Mouse (Mus musculus) embryonic facial prominence, embryonic 14.5 days (tissue): ENCODE measurements around the gene Gas2l1. TPM values are rescaled to one million over a fixed set of nuclear protein-coding genes. Genes with fewer than 3 reads are reported as not detected.

ENCODE experiments used
- ATAC-seq: fragments of 200-750 bp; cut with Nextera tagmentation; 2 replicates; pipeline ENCODE4 v1.8.0; 2017; ENCODE audit warnings: low read depth, moderate number of reproducible peaks, moderate TSS enrichment
- DNase-seq: peaks from one replicate; pipeline ENCODE4 v3.0.0-alpha.2; 2015; ENCODE audit warnings: low spot score
- H3K27ac ChIP-seq: fragments of 300-500 bp; sonication (generic); replicated peaks from 2 replicates; pipeline ENCODE4 v1.5.1; 2014; ENCODE audit warnings: low read depth, mild to moderate bottlenecking, low read length, moderate library complexity
- H3K27me3 ChIP-seq: fragments of 300-500 bp; sonication (generic); replicated peaks from 2 replicates; pipeline ENCODE4 v1.6.1; 2014; ENCODE audit warnings: low read length; ENCODE audit not compliant: control insufficient read depth, insufficient read depth
- H3K36me3 ChIP-seq: fragments of 300-500 bp; sonication (generic); 2 replicates; pipeline ENCODE4 v1.6.1; 2014; ENCODE audit warnings: low read length, mixed read lengths; ENCODE audit not compliant: control insufficient read depth, insufficient read depth
- H3K4me1 ChIP-seq: fragments of 300-500 bp; sonication (generic); 2 replicates; pipeline ENCODE4 v1.6.1; 2014; ENCODE audit warnings: antibody characterized with exemption, low read length; ENCODE audit not compliant: control insufficient read depth, insufficient read depth
- H3K4me2 ChIP-seq: fragments of 300-500 bp; sonication (generic); 2 replicates; pipeline ENCODE4 v1.6.1; 2014; ENCODE audit warnings: low read depth, mild to moderate bottlenecking, low read length, moderate library complexity, mixed read lengths
- H3K4me3 ChIP-seq: fragments of 300-500 bp; sonication (generic); 2 replicates; pipeline ENCODE4 v1.5.1; 2014; ENCODE audit warnings: low read depth, mild to moderate bottlenecking, low read length
- H3K9ac ChIP-seq: fragments of 300-500 bp; sonication (generic); 2 replicates; pipeline ENCODE4 v1.6.1; 2014; ENCODE audit warnings: low read depth, mild to moderate bottlenecking, low read length, moderate library complexity, mixed read lengths
- H3K9me3 ChIP-seq: fragments of 300-500 bp; sonication (generic); 2 replicates; pipeline ENCODE4 v1.6.1; 2016; ENCODE audit warnings: low read length; ENCODE audit not compliant: control insufficient read depth
- WGBS: fragments of 180-500 bp; shearing (Covaris S2); extraction: QIAGEN DNeasy Blood & Tissue Kit; methylation state at CpG from one replicate; pipeline ENCODE4 v1.1.7; 2014; 5-methylcytosine and 5-hydroxymethylcytosine counted together
- polyA plus RNA-seq: library from polyadenylated mRNA; unstranded; fragments of >200 nt; fragmentation: Nextera tagmentation; extraction: Ambion mirVana; gene quantifications from 2 replicates; pipeline ENCODE4 v1.2.1, GENCODE M21; 2014

Gene Gas2l1
- 33.8 and 38.1 TPM in 2 replicates for polyA plus RNA-seq

DNA sequence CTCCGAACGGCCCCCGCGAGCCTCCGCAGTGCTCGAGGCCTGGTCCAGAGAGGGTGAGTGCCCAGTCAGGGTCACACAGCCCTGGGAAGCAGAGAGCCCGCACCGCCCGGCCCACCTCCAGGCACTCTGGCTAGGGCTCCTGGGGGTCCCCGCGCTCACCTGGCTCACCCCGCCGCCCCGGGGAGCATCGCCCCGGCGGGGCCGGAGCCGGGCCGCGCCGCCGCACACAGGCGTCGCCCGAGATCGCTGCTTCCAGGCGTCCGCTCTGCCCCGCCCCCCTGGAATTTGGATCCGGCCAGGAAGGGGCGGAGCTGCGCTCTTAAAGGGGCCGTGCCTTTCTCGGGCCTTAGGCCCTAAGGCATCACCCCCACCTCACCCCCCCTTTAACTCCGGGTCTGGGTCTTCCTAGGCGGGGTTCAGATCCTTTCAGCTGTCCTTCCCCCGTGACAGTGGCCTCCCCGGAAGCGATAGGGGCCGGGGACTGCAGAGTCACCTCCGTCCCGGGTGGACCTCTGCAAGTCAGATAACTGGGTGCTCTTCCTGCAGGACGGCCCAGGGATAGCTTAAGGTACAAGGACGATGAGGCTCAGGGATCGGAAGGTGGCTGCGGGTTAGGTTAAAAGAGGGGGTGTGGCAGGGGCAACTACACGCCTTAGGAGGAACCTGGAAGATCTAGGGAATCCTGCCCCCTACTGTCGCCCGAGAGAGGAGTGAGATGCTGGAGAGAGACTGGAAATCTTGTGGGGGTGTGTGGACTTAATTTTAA, at the start of gene Gas2l1:
TSS of gene Gas2l1 (minus strand) at position 272 of the 766 bp plus-strand sequence.
- Histone ChIP-seq H3K9ac (peak within 1 kb of the TSS; percentile 78), H3K9me3 (no peaks in the 10 kb centered on the region), H3K36me3 (peaks cover 34% of the 10 kb centered on the region), H3K27ac (peak within 1 kb of the TSS; percentile 54), H3K27me3 (peaks cover 38% of the 10 kb centered on the region), H3K4me1 (peaks cover 21% of the 10 kb centered on the region), H3K4me3 (peak within 1 kb of the TSS; percentile 82), H3K4me2 (peak within 1 kb of the TSS; percentile 96)
- peak; percentile 86 for ATAC-seq
- peak; percentile 93 for DNase-seq
- WGBS, result 1% methylated on average over 26 of the region's 50 CpGs

DNA sequence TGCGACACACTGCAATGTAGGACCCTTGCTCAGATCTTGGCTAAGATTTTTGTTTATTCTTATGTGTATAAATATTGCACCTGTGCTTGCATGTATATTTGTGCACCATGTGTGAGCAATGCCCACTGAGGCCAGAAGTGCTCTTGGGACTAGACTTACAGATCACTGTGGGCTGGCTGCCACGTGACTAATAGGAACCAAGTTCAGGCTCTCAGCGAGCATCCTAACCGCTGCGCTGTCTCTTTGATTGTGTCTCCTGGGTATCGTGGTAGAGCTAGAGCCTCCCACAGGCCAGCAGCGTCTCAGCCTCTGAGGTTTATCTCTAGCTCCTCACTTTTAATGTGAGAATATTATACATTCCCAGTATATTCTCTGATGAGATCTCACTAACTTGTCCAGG, 48.5 kb upstream of the Gas2l1 start:
- Histone ChIP-seq H3K4me3 (no peak overlapping the region), H3K4me2 (no peak overlapping the region), H3K27me3 (no peaks in the 10 kb centered on the region), H3K36me3 (no peaks in the 10 kb centered on the region), H3K27ac (no peak overlapping the region), H3K9me3 (no peaks in the 10 kb centered on the region), H3K4me1 (no peaks in the 10 kb centered on the region), H3K9ac (no peak overlapping the region)
- peak; percentile 31 for DNase-seq
- WGBS, result 71% methylated on average over 7 of the region's 7 CpGs
- ATAC-seq, result no peak

DNA sequence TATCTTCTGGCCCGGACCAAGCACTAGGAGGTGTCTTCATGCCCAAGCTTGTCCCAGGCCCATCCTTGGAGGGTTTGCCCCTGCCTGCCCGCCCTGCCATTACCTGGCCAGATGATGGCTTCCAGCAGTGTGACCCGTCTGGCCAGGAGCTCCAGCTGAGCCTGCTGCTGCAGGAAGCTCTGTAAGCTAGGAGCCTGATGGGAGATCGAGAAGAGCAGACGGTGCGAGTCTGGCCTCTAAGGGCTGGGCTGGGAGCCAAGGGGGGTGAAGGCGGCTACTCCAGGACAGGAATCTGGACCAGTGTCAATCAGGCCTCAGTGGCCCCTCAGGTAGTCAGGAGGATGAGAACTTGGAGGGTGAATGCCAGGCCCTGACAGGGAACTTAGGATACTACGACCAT, 44.3 kb upstream of the Gas2l1 start:
- H3K9ac ChIP-seq, result no peak overlapping the region
- H3K4me2 ChIP-seq, result no peak overlapping the region
- whole genome bisulfite sequencing, result 64% methylated on average over 7 of the region's 8 CpGs
- no peaks in the 10 kb centered on the region for H3K9me3 ChIP-seq
- H3K4me3 ChIP-seq, result no peak overlapping the region
- ATAC-seq, result no peak
- no peak overlapping the region for H3K27ac ChIP-seq
- no peak for DNase-seq
- H3K4me1 ChIP-seq, result no peaks in the 10 kb centered on the region
- peaks cover 6% of the 10 kb centered on the region; the same call in 1 of the 2 replicates for H3K36me3 ChIP-seq
- no peaks in the 10 kb centered on the region for H3K27me3 ChIP-seq

DNA sequence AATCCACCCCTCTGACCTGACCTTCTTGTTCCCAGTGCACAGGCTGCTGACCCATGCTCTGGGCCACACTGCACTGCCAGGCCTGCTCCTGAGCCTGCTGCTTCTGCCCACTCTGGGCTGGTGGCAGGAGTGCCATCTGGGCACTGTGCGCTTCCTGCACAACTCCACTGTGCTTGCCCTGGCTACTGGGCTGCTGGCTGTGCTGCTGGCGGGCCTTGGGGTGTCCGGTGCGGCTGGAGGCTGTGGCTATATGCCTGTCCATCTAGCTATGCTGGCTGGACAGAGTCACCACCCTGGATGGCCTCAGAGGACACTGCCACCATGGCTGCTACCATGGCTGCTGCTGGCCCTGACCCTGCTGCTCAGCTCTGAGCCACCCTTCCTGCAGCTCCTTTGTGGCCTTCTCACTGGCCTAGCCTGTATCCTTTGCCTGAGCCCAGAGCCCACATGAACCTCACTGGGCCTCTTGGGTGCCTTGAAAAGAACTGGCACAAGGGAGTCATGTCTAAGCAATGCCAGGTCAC, 38.9 kb upstream of the Gas2l1 start:
- WGBS, result 100% methylated on average over 2 of the region's 4 CpGs
- Histone ChIP-seq H3K4me2 (no peak overlapping the region), H3K4me3 (no peak overlapping the region)

DNA sequence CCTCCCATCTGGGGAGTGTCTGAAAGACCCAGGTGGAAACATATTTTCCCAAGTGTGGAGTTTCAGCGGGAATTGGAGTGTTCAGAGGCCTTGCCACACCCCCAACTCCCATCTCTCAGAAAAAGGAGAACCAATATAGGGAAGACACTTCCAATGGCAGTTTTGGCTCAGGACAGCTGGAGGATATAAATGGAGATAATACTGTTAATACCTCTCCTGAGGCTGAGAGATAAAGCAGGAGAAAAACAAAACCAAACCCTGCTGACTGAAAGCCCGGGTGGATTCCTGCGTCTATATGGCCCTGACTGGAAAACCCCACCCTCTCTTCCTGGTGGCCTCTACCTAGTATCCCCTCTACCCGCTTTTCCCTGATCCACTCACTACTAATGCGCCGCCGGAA, 37.3 kb upstream of the Gas2l1 start:
- Histone ChIP-seq H3K27ac (no peak overlapping the region), H3K36me3 (peaks cover 12% of the 10 kb centered on the region; the same call in 1 of the 2 replicates), H3K4me3 (no peak overlapping the region), H3K9ac (no peak overlapping the region), H3K9me3 (no peaks in the 10 kb centered on the region), H3K27me3 (no peaks in the 10 kb centered on the region), H3K4me1 (peaks cover 7% of the 10 kb centered on the region; the same call in 1 of the 2 replicates), H3K4me2 (no peak overlapping the region)
- ATAC-seq, result no peak
- WGBS, result 85% methylated on average over 7 of the region's 7 CpGs
- DNase-seq, result no peak

More for the DNA sequence above, 38.9 kb upstream of the Gas2l1 start:
- H3K36me3 ChIP-seq, result peaks cover 12% of the 10 kb centered on the region; the same call in 1 of the 2 replicates
- H3K9me3 ChIP-seq, result no peaks in the 10 kb centered on the region
- no peaks in the 10 kb centered on the region for H3K27me3 ChIP-seq
- no peak for DNase-seq
- H3K27ac ChIP-seq, result no peak overlapping the region
- H3K9ac ChIP-seq, result no peak overlapping the region
- H3K4me1 ChIP-seq, result peaks cover 7% of the 10 kb centered on the region; the same call in 1 of the 2 replicates
- no peak for ATAC-seq

DNA sequence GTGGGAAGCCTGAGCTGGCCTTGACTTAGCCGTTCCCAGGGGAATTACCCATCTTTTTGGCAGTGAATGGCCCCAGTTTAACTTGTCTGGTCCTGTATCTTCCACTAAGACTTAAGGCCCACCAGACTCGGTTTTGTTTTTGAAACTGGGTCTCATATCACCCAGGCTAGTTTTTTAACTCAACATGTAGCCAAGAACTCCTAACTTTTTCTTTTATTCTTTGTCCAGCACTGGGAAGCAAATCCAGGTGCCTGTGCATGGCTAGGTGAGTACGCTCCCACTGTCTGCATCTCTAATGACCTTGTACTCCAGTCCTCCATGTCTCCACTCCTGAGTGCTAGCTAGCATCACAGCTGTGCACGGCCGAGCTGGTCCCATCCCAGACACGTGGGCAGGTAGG, 36.5 kb upstream of the Gas2l1 start:
- Histone ChIP-seq H3K4me3 (no peak overlapping the region), H3K27ac (no peak overlapping the region), H3K27me3 (no peaks in the 10 kb centered on the region), H3K9me3 (no peaks in the 10 kb centered on the region), H3K4me2 (no peak overlapping the region), H3K4me1 (peaks cover 12% of the 10 kb centered on the region), H3K9ac (no peak overlapping the region), H3K36me3 (peaks cover 12% of the 10 kb centered on the region; the same call in 1 of the 2 replicates)
- no peak for DNase-seq
- no peak for ATAC-seq
- WGBS, result 75% methylated on average over 6 of the region's 6 CpGs

DNA sequence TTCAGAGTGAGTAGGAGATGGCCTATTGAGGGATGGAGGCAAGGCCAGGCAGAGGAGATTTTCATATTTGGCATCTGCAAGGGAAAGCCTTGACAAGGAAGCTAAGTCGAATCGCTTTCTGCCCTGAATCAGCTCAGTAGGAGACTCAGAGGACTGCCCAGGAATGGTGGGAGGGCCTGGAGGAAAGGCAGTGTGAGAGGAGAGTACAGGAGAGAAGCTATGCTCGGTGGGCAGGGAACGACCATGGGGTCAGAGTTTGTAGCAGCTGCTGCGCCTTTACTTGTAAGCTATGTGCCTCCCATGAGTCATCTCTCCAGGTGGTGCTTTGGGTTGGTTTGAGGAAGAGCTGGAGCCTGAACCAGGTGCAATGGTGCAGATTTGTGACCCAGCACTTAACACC, 35.7 kb upstream of the Gas2l1 start:
- no peak for ATAC-seq
- Histone ChIP-seq H3K4me1 (peaks cover 19% of the 10 kb centered on the region), H3K36me3 (peaks cover 12% of the 10 kb centered on the region; the same call in 1 of the 2 replicates), H3K9me3 (no peaks in the 10 kb centered on the region), H3K4me2 (peak overlapping the region; percentile 88), H3K27ac (no peak overlapping the region), H3K27me3 (no peaks in the 10 kb centered on the region), H3K4me3 (peak overlapping the region; percentile 91), H3K9ac (peak overlapping the region; percentile 98; the same call in 1 of the 2 replicates)
- WGBS, result 31% methylated on average over 5 of the region's 5 CpGs
- no peak for DNase-seq

DNA sequence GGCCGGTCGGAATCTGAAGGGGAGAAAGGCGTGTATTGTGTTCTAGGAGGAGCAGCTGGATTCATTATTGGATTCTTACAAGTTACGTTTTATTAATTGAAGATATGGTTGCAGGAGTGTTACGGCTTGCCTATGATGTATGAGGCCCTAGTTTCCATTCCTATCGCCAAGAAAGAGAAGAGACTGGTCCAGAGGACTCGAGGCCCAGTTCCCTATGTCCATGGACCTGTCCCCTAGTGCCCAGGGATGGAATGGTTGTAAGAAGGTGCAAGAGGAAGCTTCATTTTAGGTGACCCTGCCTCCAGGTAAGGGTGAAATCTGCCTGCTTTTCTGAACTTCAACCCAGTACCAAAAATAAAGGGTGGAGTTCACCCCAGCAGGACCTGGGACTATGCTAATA, 35.2 kb upstream of the Gas2l1 start:
- DNase-seq (no peak), ATAC-seq (no peak)
- Histone ChIP-seq H3K4me2 (peak overlapping the region; percentile 88), H3K36me3 (peaks cover 12% of the 10 kb centered on the region; the same call in 1 of the 2 replicates), H3K9me3 (no peaks in the 10 kb centered on the region), H3K4me3 (peak overlapping the region; percentile 91), H3K27ac (peak overlapping the region; percentile 98), H3K4me1 (peaks cover 20% of the 10 kb centered on the region), H3K27me3 (no peaks in the 10 kb centered on the region), H3K9ac (peak overlapping the region; percentile 98)
- 2% methylated on average over 7 of the region's 7 CpGs for WGBS
